Mouse (Mus musculus): ENCODE measurements around the gene Med24. TPM values are rescaled to one million over a fixed set of nuclear protein-coding genes. Genes with fewer than 3 reads are reported as not detected.
A peak's percentile ranks its signal among the peaks of the same experiment; 100 is the strongest.

The Med24 gene
- total RNA-seq, 4 experiments from 2014 or later: 109 to 128 (median 117) TPM

GRCm38 (mm10) chr11:98765421-98766309 lies 36.4 kb upstream of the Med24 start:
- DNase-seq (ENCODE audit: low spot score in 2 of 2): no peak

GRCm38 (mm10) chr11:98764746-98765145 lies 35.5 kb upstream of the Med24 start:
- DNase-seq (ENCODE audit: low spot score in 2 of 2): no peak

- no peak for DNase-seq (ENCODE audit: low spot score in 2 of 2)
Measured at GRCm38 (mm10) chr11:98764091-98764490, 34.9 kb upstream of the Med24 start.

GRCm38 (mm10) chr11:98763502-98763861 lies 34.2 kb upstream of the Med24 start:
- no peak for DNase-seq (ENCODE audit: low spot score in 2 of 2)

- peak in 1 of 2 experiments; percentile 84 for DNase-seq (ENCODE audit: low spot score in 2 of 2)
Measured at GRCm38 (mm10) chr11:98762756-98763501, 33.7 kb upstream of the Med24 start.

GRCm38 (mm10) chr11:98761939-98762338 lies 32.7 kb upstream of the Med24 start:
- no peak for DNase-seq (ENCODE audit: low spot score in 2 of 2)

- DNase-seq (ENCODE audit: low spot score in 2 of 2): no peak
Measured at GRCm38 (mm10) chr11:98756711-98757110, 27.5 kb upstream of the Med24 start.

- no peak for DNase-seq (ENCODE audit: low spot score in 2 of 2)
Measured at GRCm38 (mm10) chr11:98755726-98756380, 26.6 kb upstream of the Med24 start.

GRCm38 (mm10) chr11:98754621-98755181 lies 25.5 kb upstream of the Med24 start:
- no peak for DNase-seq (ENCODE audit: low spot score in 2 of 2)

- no peak for DNase-seq (ENCODE audit: low spot score in 2 of 2)
Measured at GRCm38 (mm10) chr11:98754151-98754620, 25.0 kb upstream of the Med24 start.

- DNase-seq (ENCODE audit: low spot score in 2 of 2): no peak
Measured at GRCm38 (mm10) chr11:98753264-98753663, 24.0 kb upstream of the Med24 start.

- DNase-seq (ENCODE audit: low spot score in 2 of 2): no peak
Measured at GRCm38 (mm10) chr11:98752562-98753140, 23.4 kb upstream of the Med24 start.

- DNase-seq (ENCODE audit: low spot score in 2 of 2): no peak
Measured at GRCm38 (mm10) chr11:98751221-98751782, 22.1 kb upstream of the Med24 start.

- peak in 1 of 2 experiments; percentile 89 for DNase-seq (ENCODE audit: low spot score in 2 of 2)
Measured at GRCm38 (mm10) chr11:98750351-98751201, 21.3 kb upstream of the Med24 start.

- no peak for DNase-seq (ENCODE audit: low spot score in 2 of 2)
Measured at GRCm38 (mm10) chr11:98749716-98750115, 20.5 kb upstream of the Med24 start.

- no peak for DNase-seq (ENCODE audit: low spot score in 2 of 2)
Measured at GRCm38 (mm10) chr11:98748506-98749416, 19.5 kb upstream of the Med24 start.

GRCm38 (mm10) chr11:98747804-98748505 lies 18.7 kb upstream of the Med24 start:
- DNase-seq (ENCODE audit: low spot score in 2 of 2): no peak

Measured in left cerebral cortex, adult 8-10 months (tissue).